Mouse (Mus musculus) limb, embryonic 14.5 days (tissue): ENCODE results near the gene Ankrd22. TPM values are rescaled to one million over a fixed set of nuclear protein-coding genes. Genes with fewer than 3 reads are reported as not detected.

Experiments
- ATAC-seq: fragments of 200-750 bp; cut with Nextera tagmentation; 2 replicates; pipeline ENCODE4 v1.8.0; 2017; ENCODE audit warnings: low read depth, moderate number of reproducible peaks, moderate TSS enrichment; ENCODE audit not compliant: low FRiP score
- DNase-seq: peaks from one replicate; pipeline ENCODE4 v3.0.0-alpha.2; 2015; ENCODE audit warnings: low spot score
- H3K27ac ChIP-seq: fragments of 300-500 bp; sonication (generic); replicated peaks from 2 replicates; pipeline ENCODE4 v1.5.1; 2014; ENCODE audit warnings: low read depth, mild to moderate bottlenecking, low read length, moderate library complexity, mixed read lengths
- H3K27me3 ChIP-seq: fragments of 300-500 bp; sonication (generic); 2 replicates; pipeline ENCODE4 v1.6.1; 2014; ENCODE audit warnings: low read length, mixed read lengths; ENCODE audit not compliant: control insufficient read depth, insufficient read depth
- H3K36me3 ChIP-seq: fragments of 300-500 bp; sonication (generic); 2 replicates; pipeline ENCODE4 v1.6.1; 2014; ENCODE audit warnings: mild to moderate bottlenecking, low read length, moderate library complexity, mixed read lengths; ENCODE audit not compliant: control insufficient read depth, insufficient read depth
- H3K4me1 ChIP-seq: fragments of 300-500 bp; sonication (generic); 2 replicates; pipeline ENCODE4 v1.6.1; 2014; ENCODE audit warnings: antibody characterized with exemption, low read length, mixed read lengths; ENCODE audit not compliant: control insufficient read depth, insufficient read depth
- H3K4me2 ChIP-seq: fragments of 300-500 bp; sonication (generic); replicated peaks from 2 replicates; pipeline ENCODE4 v1.6.1; 2014; ENCODE audit warnings: low read depth, mild to moderate bottlenecking, low read length, moderate library complexity; ENCODE audit not compliant: severe bottlenecking
- H3K4me3 ChIP-seq: fragments of 300-500 bp; sonication (generic); replicated peaks from 2 replicates; pipeline ENCODE4 v1.5.1; 2014; ENCODE audit warnings: low read length
- H3K9ac ChIP-seq: fragments of 300-500 bp; sonication (generic); 2 replicates; pipeline ENCODE4 v1.6.1; 2014; ENCODE audit warnings: mild to moderate bottlenecking, low read depth, low read length, moderate library complexity; ENCODE audit not compliant: severe bottlenecking
- H3K9me3 ChIP-seq: fragments of 300-500 bp; sonication (generic); 2 replicates; pipeline ENCODE4 v1.6.1; 2016; ENCODE audit warnings: low read length; ENCODE audit not compliant: control insufficient read depth
- POLR2A ChIP-seq: fragments of 200-500 bp; IDR thresholded peaks from 2 replicates; pipeline ENCODE4 v1.8.0; 2012; ENCODE audit warnings: inconsistent platforms, mild to moderate bottlenecking, moderate library complexity, borderline replicate concordance; ENCODE audit not compliant: insufficient read depth, insufficient read length; ENCODE audit errors: extremely low read depth
- WGBS: fragments of 180-500 bp; shearing (Covaris S2); extraction: QIAGEN DNeasy Blood & Tissue Kit; methylation state at CpG from one replicate; pipeline ENCODE4 v1.1.7; 2014; 5-methylcytosine and 5-hydroxymethylcytosine counted together
- polyA plus RNA-seq, 2 experiments: library from polyadenylated mRNA; depleted of rRNA in 1 of 2; stranded (reverse) in 1 of 2; unstranded in 1 of 2; fragments of >200 nt; fragmentation: Nextera tagmentation in 1 of 2; extraction: Ambion mirVana in 1 of 2; gene quantifications; 2 replicates each; pipeline versions ENCODE4 v1.2.1 to v1.2.3; 2012 to 2014

Gene Ankrd22
- polyA plus RNA-seq, 2 experiments, result 4.9 to 8.9 TPM

- ATAC-seq, result no peak
- no peak overlapping the region for H3K27ac ChIP-seq
- no peaks in the 10 kb centered on the region for H3K9me3 ChIP-seq
- H3K4me1 ChIP-seq, result peaks cover 4% of the 10 kb centered on the region; the same call in 1 of the 2 replicates
- DNase-seq, result peak; percentile 22
- H3K36me3 ChIP-seq, result no peaks in the 10 kb centered on the region
- no peak for TF ChIP-seq POLR2A
- H3K4me2 ChIP-seq, result no peak overlapping the region
- H3K9ac ChIP-seq, result no peak overlapping the region
- H3K4me3 ChIP-seq, result no peak overlapping the region
- 66% methylated on average over 1 of the region's 1 CpGs for WGBS
- no peaks in the 10 kb centered on the region for H3K27me3 ChIP-seq
Measured at GRCm38 (mm10) chr19:34151909-34152308, 13.9 kb downstream of the Ankrd22 start.

- Histone ChIP-seq H3K9ac (no peak overlapping the region), H3K9me3 (no peaks in the 10 kb centered on the region), H3K36me3 (no peaks in the 10 kb centered on the region), H3K4me3 (no peak overlapping the region), H3K27ac (no peak overlapping the region), H3K4me2 (no peak overlapping the region), H3K4me1 (peaks cover 2% of the 10 kb centered on the region; the same call in 1 of the 2 replicates), H3K27me3 (no peaks in the 10 kb centered on the region)
- DNase-seq (no peak), ATAC-seq (no peak)
- TF ChIP-seq POLR2A, result no peak
- WGBS, result 71% methylated on average over 4 of the region's 4 CpGs
Measured at GRCm38 (mm10) chr19:34148421-34148820, 17.4 kb downstream of the Ankrd22 start.

GRCm38 (mm10) chr19:34139431-34140046 is 26.3 kb downstream of the Ankrd22 start:
- Histone ChIP-seq H3K27ac (no peak overlapping the region), H3K4me1 (no peaks in the 10 kb centered on the region), H3K36me3 (no peaks in the 10 kb centered on the region), H3K4me3 (no peak overlapping the region), H3K27me3 (no peaks in the 10 kb centered on the region), H3K9ac (no peak overlapping the region), H3K9me3 (no peaks in the 10 kb centered on the region), H3K4me2 (no peak overlapping the region)
- no peak for TF ChIP-seq POLR2A
- WGBS, result 69% methylated on average over 3 of the region's 3 CpGs
- DNase-seq (no peak), ATAC-seq (no peak)

GRCm38 (mm10) chr19:34138720-34139430 is 27.0 kb downstream of the Ankrd22 start:
- H3K4me1 ChIP-seq, result no peaks in the 10 kb centered on the region
- no peaks in the 10 kb centered on the region for H3K27me3 ChIP-seq
- DNase-seq (no peak), ATAC-seq (no peak)
- no peak overlapping the region for H3K4me3 ChIP-seq
- 90% methylated on average over 6 of the region's 6 CpGs for WGBS
- H3K9me3 ChIP-seq, result no peaks in the 10 kb centered on the region
- no peak overlapping the region for H3K4me2 ChIP-seq
- H3K9ac ChIP-seq, result no peak overlapping the region
- H3K27ac ChIP-seq, result no peak overlapping the region
- no peaks in the 10 kb centered on the region for H3K36me3 ChIP-seq
- TF ChIP-seq POLR2A, result no peak

- Histone ChIP-seq H3K36me3 (no peaks in the 10 kb centered on the region), H3K9ac (no peak overlapping the region), H3K4me2 (no peak overlapping the region), H3K4me1 (no peaks in the 10 kb centered on the region), H3K4me3 (no peak overlapping the region), H3K27ac (no peak overlapping the region), H3K27me3 (no peaks in the 10 kb centered on the region), H3K9me3 (no peaks in the 10 kb centered on the region)
- 63% methylated on average over 3 of the region's 3 CpGs for WGBS
- no peak for DNase-seq
- no peak for ATAC-seq
- TF ChIP-seq POLR2A, result no peak
Measured at GRCm38 (mm10) chr19:34120107-34120731, 45.6 kb downstream of the Ankrd22 start.
